Mouse (Mus musculus): ENCODE measurements around the gene Zfp592. TPM values are rescaled to one million over a fixed set of nuclear protein-coding genes. Genes with fewer than 3 reads are reported as not detected.
A peak's percentile ranks its signal among the peaks of the same experiment; 100 is the strongest.
"Not testable (repeated sequence)": the region's sequence is repeated elsewhere in the genome, so short reads cannot be mapped to it uniquely, and the experiment has no call there.

The Zfp592 gene
- polyA plus RNA-seq, 1 experiment from 2014 or later = 16.1 TPM

GRCm38 (mm10) chr7:80970913-80971312 lies 22.6 kb upstream of the Zfp592 start:
- no peak for ATAC-seq (ENCODE audit: low FRiP score, low TSS enrichment)
- WGBS = 60% methylated on average over 3 of the region's 3 CpGs
- H3K4me3 ChIP-seq (ENCODE audit: low read length) = no peak overlapping the region

GRCm38 (mm10) chr7:80971419-80971818 lies 22.1 kb upstream of the Zfp592 start:
- Histone ChIP-seq H3K9ac (ENCODE audit: low read depth, low read length) (no peak overlapping the region), H3K4me2 (replicated peaks; ENCODE audit: low read depth, low read length) (no peak overlapping the region), H3K36me3 (ENCODE audit: control insufficient read depth, insufficient read depth, low read length) (no peaks in the 10 kb centered on the region), H3K4me3 (ENCODE audit: low read length) (no peak overlapping the region), H3K9me3 (ENCODE audit: control insufficient read depth, low read length) (no peaks in the 10 kb centered on the region), H3K4me1 (ENCODE audit: control insufficient read depth, insufficient read depth, low read length) (no peaks in the 10 kb centered on the region), H3K27me3 (ENCODE audit: control insufficient read depth, insufficient read depth, low read length) (no peaks in the 10 kb centered on the region), H3K27ac (ENCODE audit: low read depth, low read length) (no peak overlapping the region)
- no peak for ATAC-seq (ENCODE audit: low FRiP score, low TSS enrichment)
- WGBS = 77% methylated on average over 2 of the region's 2 CpGs

More at GRCm38 (mm10) chr7:80970913-80971312, 22.6 kb upstream of the Zfp592 start:
- Histone ChIP-seq H3K27me3 (ENCODE audit: control insufficient read depth, insufficient read depth, low read length) (no peaks in the 10 kb centered on the region), H3K27ac (ENCODE audit: low read depth, low read length) (no peak overlapping the region), H3K9me3 (ENCODE audit: control insufficient read depth, low read length) (no peaks in the 10 kb centered on the region), H3K36me3 (ENCODE audit: control insufficient read depth, insufficient read depth, low read length) (no peaks in the 10 kb centered on the region), H3K4me1 (ENCODE audit: control insufficient read depth, insufficient read depth, low read length) (no peaks in the 10 kb centered on the region), H3K9ac (ENCODE audit: low read depth, low read length) (no peak overlapping the region), H3K4me2 (replicated peaks; ENCODE audit: low read depth, low read length) (no peak overlapping the region)

- Histone ChIP-seq H3K27me3 (ENCODE audit: control insufficient read depth, insufficient read depth, low read length) (no peaks in the 10 kb centered on the region), H3K4me1 (ENCODE audit: control insufficient read depth, insufficient read depth, low read length) (no peaks in the 10 kb centered on the region), H3K9me3 (ENCODE audit: control insufficient read depth, low read length) (no peaks in the 10 kb centered on the region), H3K9ac (ENCODE audit: low read depth, low read length) (no peak overlapping the region), H3K4me3 (ENCODE audit: low read length) (no peak overlapping the region), H3K4me2 (replicated peaks; ENCODE audit: low read depth, low read length) (no peak overlapping the region), H3K27ac (ENCODE audit: low read depth, low read length) (no peak overlapping the region), H3K36me3 (ENCODE audit: control insufficient read depth, insufficient read depth, low read length) (no peaks in the 10 kb centered on the region)
- WGBS = 92% methylated on average over 5 of the region's 5 CpGs
- no peak for ATAC-seq (ENCODE audit: low FRiP score, low TSS enrichment)
Observed at GRCm38 (mm10) chr7:80972082-80972481, 21.4 kb upstream of the Zfp592 start.

DNA sequence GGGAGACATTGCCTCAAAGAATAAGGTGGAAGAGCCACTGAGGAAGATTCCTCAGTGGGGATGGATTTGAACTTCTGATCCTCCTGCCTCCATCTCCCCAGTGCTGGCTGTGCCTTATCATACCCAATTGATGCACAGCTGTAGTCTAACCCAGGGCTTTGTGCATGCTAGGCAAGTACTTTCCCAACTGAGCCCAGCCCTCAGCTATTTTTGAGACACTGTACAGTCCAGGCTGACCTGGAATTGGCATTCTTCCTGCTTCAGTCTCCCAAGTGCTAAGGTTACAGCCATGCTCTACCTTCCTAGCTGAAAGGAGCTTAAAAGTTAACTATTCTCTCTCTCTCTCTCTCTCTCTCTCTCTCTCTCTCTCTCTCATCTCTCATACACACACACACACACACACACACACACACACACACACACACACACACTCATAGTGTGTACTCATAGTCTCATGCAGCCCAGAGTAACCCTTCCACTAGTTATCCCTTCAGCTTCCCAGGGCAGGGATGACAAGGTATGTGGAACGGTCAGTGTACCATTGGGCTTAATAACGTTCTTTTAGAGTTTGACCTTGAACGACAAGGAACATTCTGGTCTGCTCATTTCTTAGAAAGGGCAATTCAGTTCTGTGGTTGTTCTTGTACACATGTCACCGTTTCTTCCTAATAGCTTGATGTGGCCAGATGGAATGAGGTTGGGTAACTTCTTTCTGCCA lies 20.4 kb upstream of the Zfp592 start:
- H3K9me3 ChIP-seq (ENCODE audit: control insufficient read depth, low read length); H3K27ac ChIP-seq (ENCODE audit: low read depth, low read length); H3K4me1 ChIP-seq (ENCODE audit: control insufficient read depth, insufficient read depth, low read length); ATAC-seq (ENCODE audit: low FRiP score, low TSS enrichment); H3K27me3 ChIP-seq (ENCODE audit: control insufficient read depth, insufficient read depth, low read length); H3K4me3 ChIP-seq (ENCODE audit: low read length); H3K9ac ChIP-seq (ENCODE audit: low read depth, low read length); H3K36me3 ChIP-seq (ENCODE audit: control insufficient read depth, insufficient read depth, low read length); H3K4me2 ChIP-seq (replicated peaks; ENCODE audit: low read depth, low read length): not testable (repeated sequence)
- 84% methylated on average over 4 of the region's 4 CpGs for WGBS

DNA sequence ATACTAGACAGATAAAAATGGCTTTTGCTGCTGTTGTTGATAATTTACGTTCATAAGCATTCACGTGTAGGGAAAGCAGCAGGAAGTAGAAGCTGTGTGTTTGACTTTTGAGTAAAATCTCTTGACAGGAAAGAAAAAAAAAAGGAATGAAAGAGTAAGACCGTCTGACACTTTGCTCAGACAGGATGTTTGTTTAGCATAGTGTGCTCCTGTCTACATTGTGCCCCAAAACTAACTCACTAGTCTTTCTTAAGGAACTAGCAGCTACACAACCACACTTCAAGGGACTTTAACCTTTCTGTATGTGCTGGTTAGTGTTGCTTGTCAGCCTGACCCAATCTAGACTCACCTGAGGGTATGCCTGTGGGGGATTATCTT lies 19.9 kb upstream of the Zfp592 start:
- H3K4me3 ChIP-seq (ENCODE audit: low read length); H3K36me3 ChIP-seq (ENCODE audit: control insufficient read depth, insufficient read depth, low read length); H3K9ac ChIP-seq (ENCODE audit: low read depth, low read length); H3K9me3 ChIP-seq (ENCODE audit: control insufficient read depth, low read length); H3K27ac ChIP-seq (ENCODE audit: low read depth, low read length); H3K27me3 ChIP-seq (ENCODE audit: control insufficient read depth, insufficient read depth, low read length); ATAC-seq (ENCODE audit: low FRiP score, low TSS enrichment); H3K4me2 ChIP-seq (replicated peaks; ENCODE audit: low read depth, low read length); H3K4me1 ChIP-seq (ENCODE audit: control insufficient read depth, insufficient read depth, low read length): not testable (repeated sequence)
- WGBS = 53% methylated on average over 3 of the region's 3 CpGs

GRCm38 (mm10) chr7:80980566-80980965 lies 12.9 kb upstream of the Zfp592 start:
- no peak overlapping the region for H3K4me3 ChIP-seq (ENCODE audit: low read length)
- WGBS = 89% methylated on average over 11 of the region's 11 CpGs
- H3K27ac ChIP-seq (ENCODE audit: low read depth, low read length) = no peak overlapping the region
- H3K4me1 ChIP-seq (ENCODE audit: control insufficient read depth, insufficient read depth, low read length) = no peaks in the 10 kb centered on the region
- no peaks in the 10 kb centered on the region for H3K36me3 ChIP-seq (ENCODE audit: control insufficient read depth, insufficient read depth, low read length)
- no peak overlapping the region for H3K9ac ChIP-seq (ENCODE audit: low read depth, low read length)
- ATAC-seq (ENCODE audit: low FRiP score, low TSS enrichment) = no peak
- no peaks in the 10 kb centered on the region for H3K27me3 ChIP-seq (ENCODE audit: control insufficient read depth, insufficient read depth, low read length)
- no peaks in the 10 kb centered on the region for H3K9me3 ChIP-seq (ENCODE audit: control insufficient read depth, low read length)
- no peak overlapping the region for H3K4me2 ChIP-seq (replicated peaks; ENCODE audit: low read depth, low read length)

DNA sequence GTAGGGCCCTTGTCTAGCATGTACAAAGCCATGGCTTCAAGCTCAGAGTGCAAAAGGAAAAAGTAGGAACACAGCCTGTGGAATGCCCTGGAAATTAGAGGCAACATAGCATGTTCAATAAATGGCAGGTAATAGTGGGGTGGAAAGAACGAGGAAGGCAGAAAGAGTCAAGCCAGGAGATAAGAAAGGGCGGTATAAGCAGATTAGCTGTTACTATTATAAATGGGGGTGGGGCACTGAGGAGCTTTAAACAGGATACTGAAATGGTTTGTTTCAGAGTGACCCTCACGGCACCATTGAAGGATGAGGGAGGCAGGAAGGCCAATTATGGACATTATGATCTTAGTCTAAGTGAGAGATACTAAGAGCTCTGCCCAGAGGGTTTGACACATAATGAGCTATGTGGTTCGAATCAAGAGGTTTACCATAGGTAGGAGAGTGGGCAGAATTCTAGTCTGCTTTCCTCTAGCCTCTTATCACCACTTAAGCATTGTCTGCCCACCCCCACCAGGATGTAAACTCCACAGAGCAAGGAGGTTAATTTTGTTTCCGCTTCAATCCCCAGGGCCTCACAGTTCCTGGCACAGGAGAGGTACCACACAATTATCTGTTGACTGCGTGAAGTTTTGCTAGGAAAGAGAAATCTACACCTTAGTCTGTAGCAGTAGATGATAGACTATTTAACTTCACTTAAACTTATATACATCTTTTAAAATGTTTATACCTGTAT lies 6.9 kb upstream of the Zfp592 start:
- Histone ChIP-seq H3K4me1 (ENCODE audit: control insufficient read depth, insufficient read depth, low read length) (peaks cover 14% of the 10 kb centered on the region), H3K4me2 (replicated peaks; ENCODE audit: low read depth, low read length) (no peak overlapping the region), H3K27ac (ENCODE audit: low read depth, low read length) (no peak overlapping the region), H3K4me3 (ENCODE audit: low read length) (no peak overlapping the region), H3K27me3 (ENCODE audit: control insufficient read depth, insufficient read depth, low read length) (no peaks in the 10 kb centered on the region), H3K9me3 (ENCODE audit: control insufficient read depth, low read length) (no peaks in the 10 kb centered on the region), H3K9ac (ENCODE audit: low read depth, low read length) (no peak overlapping the region), H3K36me3 (ENCODE audit: control insufficient read depth, insufficient read depth, low read length) (no peaks in the 10 kb centered on the region)
- WGBS = 43% methylated on average over 6 of the region's 6 CpGs
- ATAC-seq (ENCODE audit: low FRiP score, low TSS enrichment) = no peak; the same call in 1 of the 2 replicates

GRCm38 (mm10) chr7:80987805-80988625 lies 5.5 kb upstream of the Zfp592 start:
- H3K4me3 ChIP-seq (ENCODE audit: low read length) = no peak overlapping the region
- 51% methylated on average over 4 of the region's 4 CpGs for WGBS
- H3K36me3 ChIP-seq (ENCODE audit: control insufficient read depth, insufficient read depth, low read length) = no peaks in the 10 kb centered on the region
- H3K4me1 ChIP-seq (ENCODE audit: control insufficient read depth, insufficient read depth, low read length) = peaks cover 21% of the 10 kb centered on the region
- no peak overlapping the region; the same call in 1 of the 2 replicates for H3K27ac ChIP-seq (ENCODE audit: low read depth, low read length)
- H3K9ac ChIP-seq (ENCODE audit: low read depth, low read length) = no peak overlapping the region
- no peaks in the 10 kb centered on the region for H3K9me3 ChIP-seq (ENCODE audit: control insufficient read depth, low read length)
- H3K27me3 ChIP-seq (ENCODE audit: control insufficient read depth, insufficient read depth, low read length) = no peaks in the 10 kb centered on the region
- no peak overlapping the region for H3K4me2 ChIP-seq (replicated peaks; ENCODE audit: low read depth, low read length)
- ATAC-seq (ENCODE audit: low FRiP score, low TSS enrichment) = 0 out of 2 replicates have a peak, but pooled peaks have one; percentile 4

Data from kidney, embryonic 14.5 days (tissue).